Mouse (Mus musculus) left cerebral cortex, adult 18-20 months (tissue): ENCODE measurements around the gene Micu1. TPM values are rescaled to one million over a fixed set of nuclear protein-coding genes. Genes with fewer than 3 reads are reported as not detected.
"Not testable (repeated sequence)": the region's sequence is repeated elsewhere in the genome, so short reads cannot be mapped to it uniquely, and the experiment has no call there.

ENCODE experiments used
- DNase-seq, 2 experiments: peaks; one replicate each; pipeline ENCODE4 v3.0.0; 2021 to 2022; ENCODE audit warnings: low spot score in 2 of 2, mixed read lengths in 1 of 2
- total RNA-seq, 2 experiments: library from RNA; stranded (reverse); gene quantifications; 2 replicates each; pipeline ENCODE4 v1.2.3; 2021

Micu1 gene
- total RNA-seq, 2 experiments from 2014 or later = 89.9 to 92.1 TPM

GRCm38 (mm10) chr10:59844686-59845085 is 142.4 kb downstream of the Micu1 start:
- no peak for DNase-seq

DNA sequence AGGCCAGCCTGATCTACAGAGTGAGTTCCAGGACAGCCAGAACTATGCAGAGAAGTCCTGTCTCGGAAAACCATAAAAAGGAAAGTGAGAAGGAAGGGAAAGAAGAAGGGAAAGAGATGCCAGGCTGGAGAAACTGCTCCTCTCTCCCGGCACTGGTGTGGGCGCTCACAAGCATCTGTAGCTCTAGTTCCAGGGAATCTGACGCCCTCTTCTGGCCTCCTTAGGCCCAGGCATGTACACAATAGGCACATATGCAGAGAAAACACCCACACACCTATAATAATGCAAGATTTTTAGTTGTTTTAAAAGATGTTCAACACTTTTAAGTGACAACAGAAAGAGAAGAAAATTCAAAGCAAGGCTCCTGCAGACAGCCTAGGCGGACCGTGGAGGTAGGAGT is 144.1 kb downstream of the Micu1 start:
- peak; percentile 54 to 74 for DNase-seq

GRCm38 (mm10) chr10:59848079-59848877 is 146.0 kb downstream of the Micu1 start:
- no peak for DNase-seq

DNA sequence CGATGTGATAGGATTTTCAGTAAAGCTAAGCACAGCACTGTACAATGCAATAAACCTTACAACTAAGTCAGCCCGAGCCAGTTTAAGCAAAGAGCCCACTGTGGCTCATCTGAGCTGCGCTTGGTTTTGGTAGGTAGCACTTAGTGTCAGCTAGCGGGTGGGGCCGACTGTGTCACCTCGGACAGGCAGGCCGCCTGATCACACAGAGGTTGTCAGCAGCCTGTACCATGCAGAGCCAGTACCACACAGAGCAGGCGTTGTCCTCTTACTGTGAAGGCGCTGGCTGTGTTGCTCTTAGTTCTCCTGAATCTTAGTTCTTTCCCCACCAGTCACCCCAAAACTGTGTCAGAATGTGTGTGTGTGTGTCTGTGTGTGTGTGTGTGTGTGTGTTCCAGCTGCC is 146.7 kb downstream of the Micu1 start:
- no peak for DNase-seq

GRCm38 (mm10) chr10:59849371-59849770 is 147.1 kb downstream of the Micu1 start:
- no peak for DNase-seq

GRCm38 (mm10) chr10:59857157-59857556 is 154.9 kb downstream of the Micu1 start:
- no peak for DNase-seq

- no peak for DNase-seq
Observed at GRCm38 (mm10) chr10:59860684-59861083, 158.4 kb downstream of the Micu1 start.

GRCm38 (mm10) chr10:59861201-59861600 is 158.9 kb downstream of the Micu1 start:
- DNase-seq = no peak

- DNase-seq = no peak
Observed at GRCm38 (mm10) chr10:59862816-59863440, 160.7 kb downstream of the Micu1 start.

GRCm38 (mm10) chr10:59863620-59864019 is 161.3 kb downstream of the Micu1 start:
- no peak for DNase-seq

- no peak for DNase-seq
Observed at GRCm38 (mm10) chr10:59864232-59864875, 162.1 kb downstream of the Micu1 start.

DNA sequence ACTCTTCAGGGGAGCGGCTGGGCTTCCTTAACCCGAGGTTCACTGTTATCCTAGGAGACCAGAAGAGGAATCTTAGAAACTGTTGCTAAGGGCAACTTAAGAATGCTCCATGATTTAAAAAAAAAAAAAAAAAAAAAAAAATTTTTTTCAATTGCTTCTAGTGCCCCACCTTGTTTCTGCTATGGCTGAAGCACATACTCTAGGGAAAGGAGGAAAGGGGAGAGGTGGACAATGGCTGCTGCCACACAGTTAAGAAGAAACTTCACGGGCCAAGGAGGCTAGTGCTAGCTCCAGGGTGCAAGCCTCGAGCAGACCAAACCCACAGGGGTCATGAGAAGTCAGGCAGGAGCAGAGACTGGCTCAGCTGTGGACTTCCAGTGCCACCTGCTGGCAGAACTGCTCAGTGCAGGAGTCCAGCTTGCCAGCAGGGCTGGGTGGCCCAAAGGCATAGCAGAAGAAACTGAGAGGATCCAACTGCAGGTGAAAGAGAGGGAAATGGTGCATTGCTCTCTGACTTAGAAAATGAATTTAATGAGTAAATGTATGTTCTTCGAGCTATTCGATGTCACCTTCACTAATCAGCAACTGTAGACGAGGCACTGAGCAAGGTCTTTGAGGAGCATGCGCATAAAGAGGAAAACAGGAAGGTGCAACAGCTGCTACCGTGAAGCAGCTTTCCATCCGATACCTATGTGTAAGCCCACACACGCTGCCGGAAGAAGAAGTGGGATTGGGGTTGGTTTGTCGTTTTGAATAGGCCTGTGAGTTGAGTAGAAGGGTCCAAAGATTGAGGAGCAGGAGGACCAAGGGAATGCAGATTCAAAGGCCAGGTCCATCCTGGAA is 162.8 kb downstream of the Micu1 start:
- peak; percentile 86 to 92 for DNase-seq

GRCm38 (mm10) chr10:59868266-59868665 is 166.0 kb downstream of the Micu1 start:
- DNase-seq = no peak

GRCm38 (mm10) chr10:59870038-59870437 is 167.8 kb downstream of the Micu1 start:
- DNase-seq = no peak

GRCm38 (mm10) chr10:59872651-59873050 is 170.4 kb downstream of the Micu1 start:
- DNase-seq = not testable (repeated sequence)

GRCm38 (mm10) chr10:59873206-59873605 is 170.9 kb downstream of the Micu1 start:
- DNase-seq = no peak

DNA sequence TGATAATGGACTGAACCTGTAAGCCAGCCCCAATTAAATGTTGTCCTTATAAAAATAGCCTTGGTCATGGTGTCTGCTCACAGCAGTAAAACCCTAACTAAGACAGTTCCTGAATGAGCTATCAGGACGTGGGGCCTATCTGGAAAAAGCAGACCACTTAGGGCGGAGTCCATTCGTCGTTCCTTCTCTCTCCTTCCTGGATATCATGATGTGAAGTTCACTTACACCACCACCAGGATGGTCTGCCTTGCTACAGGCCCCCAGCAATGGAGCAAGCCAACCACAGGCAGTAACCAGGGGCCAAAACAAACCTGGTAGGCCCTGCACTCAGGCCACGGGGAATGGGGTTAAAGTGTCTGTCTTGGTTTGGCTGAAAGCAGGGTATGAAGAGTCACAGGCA is 171.3 kb downstream of the Micu1 start:
- no peak for DNase-seq

GRCm38 (mm10) chr10:59875396-59875795 is 173.1 kb downstream of the Micu1 start:
- DNase-seq = no peak

DNA sequence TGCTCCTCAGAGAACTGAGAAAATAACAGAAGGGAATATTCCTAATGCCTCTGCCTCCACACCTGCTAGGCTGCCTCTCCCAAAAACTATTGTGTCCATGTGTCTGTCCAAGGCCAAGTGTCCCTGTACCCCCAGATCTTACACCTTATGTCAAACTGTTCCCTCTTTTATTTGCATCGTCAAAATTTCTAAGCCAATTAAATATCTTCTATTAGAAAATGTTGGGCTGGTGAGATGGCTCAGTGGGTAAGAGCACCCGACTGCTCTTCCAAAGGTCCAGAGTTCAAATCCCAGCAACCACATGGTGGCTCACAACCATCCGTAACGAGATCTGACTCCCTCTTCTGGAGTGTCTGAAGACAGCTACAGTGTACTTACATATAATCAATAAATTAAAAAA is 174.4 kb downstream of the Micu1 start:
- not testable (repeated sequence) for DNase-seq

- no peak for DNase-seq
Observed at GRCm38 (mm10) chr10:59877421-59878117, 175.3 kb downstream of the Micu1 start.

GRCm38 (mm10) chr10:59878823-59879222 is 176.5 kb downstream of the Micu1 start:
- no peak for DNase-seq
